Mouse (Mus musculus) adrenal gland, postnatal 14 days (tissue): ENCODE data around the gene Dnajc6. TPM values are rescaled to one million over a fixed set of nuclear protein-coding genes. Genes with fewer than 3 reads are reported as not detected.
A peak's percentile ranks its signal among the peaks of the same experiment; 100 is the strongest.

ENCODE experiments used
- DNase-seq: peaks from one replicate; pipeline ENCODE4 v3.0.0; 2021; ENCODE audit warnings: mixed read lengths
- total RNA-seq: library from RNA; stranded (reverse); gene quantifications from 2 replicates; pipeline ENCODE4 v1.2.3, GENCODE M21; 2021

Gene Dnajc6
- total RNA-seq, 1 experiment from 2014 or later: 3.9 TPM

GRCm38 (mm10) chr4:101642708-101643107 lies 146.3 kb downstream of the Dnajc6 start:
- no peak for DNase-seq

GRCm38 (mm10) chr4:101643216-101643615 lies 146.8 kb downstream of the Dnajc6 start:
- no peak for DNase-seq

GRCm38 (mm10) chr4:101646857-101647195 lies 150.4 kb downstream of the Dnajc6 start:
- no peak for DNase-seq

- DNase-seq: peak; percentile 99
These were observed 150.9 kb downstream of the Dnajc6 start, which contains the start of gene Leprot for GRCm38 (mm10) chr4:101647196-101647905. Leprot (plus strand) TSS chr4:101647718.

GRCm38 (mm10) chr4:101647976-101648642 lies 151.7 kb downstream of the Dnajc6 start:
- DNase-seq: no peak

- DNase-seq: no peak
These were observed 152.3 kb downstream of the Dnajc6 start for GRCm38 (mm10) chr4:101648745-101649144.

GRCm38 (mm10) chr4:101650961-101651360 lies 154.5 kb downstream of the Dnajc6 start:
- no peak for DNase-seq

- no peak for DNase-seq
These were observed 157.8 kb downstream of the Dnajc6 start for GRCm38 (mm10) chr4:101654256-101654655.

GRCm38 (mm10) chr4:101654788-101655414 lies 158.5 kb downstream of the Dnajc6 start:
- no peak for DNase-seq

- no peak for DNase-seq
These were observed 159.0 kb downstream of the Dnajc6 start for GRCm38 (mm10) chr4:101655415-101655790.

- DNase-seq: no peak
These were observed 159.6 kb downstream of the Dnajc6 start for GRCm38 (mm10) chr4:101656056-101656455.

- no peak for DNase-seq
These were observed 160.6 kb downstream of the Dnajc6 start for GRCm38 (mm10) chr4:101656956-101657570.

- DNase-seq: peak; percentile 72
These were observed 167.8 kb downstream of the Dnajc6 start for GRCm38 (mm10) chr4:101664160-101664750.

GRCm38 (mm10) chr4:101664766-101665165 lies 168.3 kb downstream of the Dnajc6 start:
- no peak for DNase-seq

GRCm38 (mm10) chr4:101669161-101669560 lies 172.7 kb downstream of the Dnajc6 start:
- DNase-seq: no peak

- no peak for DNase-seq
These were observed 173.4 kb downstream of the Dnajc6 start for GRCm38 (mm10) chr4:101669811-101670210.

GRCm38 (mm10) chr4:101674790-101675189 lies 178.3 kb downstream of the Dnajc6 start:
- DNase-seq: no peak

- peak; percentile 42 for DNase-seq
These were observed 179.3 kb downstream of the Dnajc6 start for GRCm38 (mm10) chr4:101675726-101676125.

GRCm38 (mm10) chr4:101682620-101683019 lies 186.2 kb downstream of the Dnajc6 start:
- DNase-seq: no peak

GRCm38 (mm10) chr4:101683086-101683485 lies 186.6 kb downstream of the Dnajc6 start:
- no peak for DNase-seq

GRCm38 (mm10) chr4:101684821-101685220 lies 188.4 kb downstream of the Dnajc6 start:
- DNase-seq: no peak

GRCm38 (mm10) chr4:101686227-101686810 lies 189.9 kb downstream of the Dnajc6 start:
- DNase-seq: no peak
